Mouse (Mus musculus): ENCODE measurements at regions not wholly inside any gene's neighbourhood (a gene's known extent, or its start where the extent isn't known, plus 50 kb on each side); places are given as distances from the start of the nearest gene placed in this dataset. TPM values are rescaled to one million over a fixed set of nuclear protein-coding genes. Genes with fewer than 3 reads are reported as not detected.

DNA sequence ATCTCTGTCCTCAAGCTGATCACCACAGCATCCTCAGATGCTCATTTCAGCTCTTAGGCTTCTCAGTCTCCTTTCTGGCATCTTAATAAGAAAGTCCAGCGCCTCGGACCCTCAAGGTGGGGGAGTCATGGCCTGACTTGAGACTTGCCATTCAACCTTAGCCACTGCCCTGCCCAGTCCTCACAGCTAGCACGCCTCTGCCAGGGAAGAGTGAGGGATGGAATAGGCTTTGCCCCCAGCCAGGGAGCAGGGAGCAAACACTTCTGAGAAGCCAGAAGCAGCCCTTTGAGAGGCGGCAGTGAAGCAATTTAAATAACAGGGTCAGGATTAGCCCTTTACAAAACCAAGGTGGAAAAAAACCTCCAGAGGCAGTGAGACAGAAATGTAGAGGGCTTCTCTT is 69.0 kb upstream of the Mc3r start:
- no peak overlapping the region for H3K9ac ChIP-seq (ENCODE audit: low read depth, low read length, severe bottlenecking)
- H3K36me3 ChIP-seq (ENCODE audit: control insufficient read depth, insufficient read depth, low read length), result no peaks in the 10 kb centered on the region
- WGBS, result 67% methylated on average over 4 of the region's 4 CpGs
- H3K4me3 ChIP-seq (replicated peaks; ENCODE audit: low read length), result no peak overlapping the region
- H3K27ac ChIP-seq (replicated peaks; ENCODE audit: low read depth, low read length), result no peak overlapping the region
- no peaks in the 10 kb centered on the region for H3K4me1 ChIP-seq (ENCODE audit: control insufficient read depth, insufficient read depth, low read length)
- H3K4me2 ChIP-seq (replicated peaks; ENCODE audit: low read depth, low read length, severe bottlenecking), result no peak overlapping the region
- ATAC-seq (ENCODE audit: low FRiP score, low read depth) (no peak), DNase-seq (ENCODE audit: low spot score) (no peak)
- no peaks in the 10 kb centered on the region for H3K27me3 ChIP-seq (ENCODE audit: control insufficient read depth, insufficient read depth, low read length)
- H3K9me3 ChIP-seq (ENCODE audit: control insufficient read depth, low read length), result no peaks in the 10 kb centered on the region
- no peak for TF ChIP-seq POLR2A (IDR thresholded peaks at IDR 0.05; ENCODE audit: borderline replicate concordance, extremely low read depth, insufficient read depth, insufficient read length)

DNA sequence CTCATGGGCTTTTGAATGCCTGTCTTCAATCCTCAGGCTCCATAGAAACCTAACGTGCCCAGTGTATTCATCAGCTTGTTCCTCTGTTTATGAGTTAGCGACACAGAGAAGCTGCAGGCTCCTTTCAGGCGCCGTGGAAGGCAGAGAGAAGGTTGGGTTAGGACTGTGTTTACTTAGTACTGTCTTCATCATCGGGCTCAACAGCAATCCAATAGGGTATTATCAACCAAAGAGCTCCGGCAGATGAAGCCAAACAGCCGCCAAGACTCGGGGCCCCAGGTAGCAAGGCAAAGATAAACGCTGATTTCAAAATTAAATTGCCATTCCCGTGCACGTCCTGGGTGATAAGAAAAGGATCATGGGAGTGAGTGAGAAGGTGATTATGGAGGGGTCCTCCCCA is 50.5 kb upstream of the Mc3r start:
- Histone ChIP-seq H3K4me3 (replicated peaks; ENCODE audit: low read length) (no peak overlapping the region), H3K9ac (ENCODE audit: low read depth, low read length, severe bottlenecking) (no peak overlapping the region), H3K4me1 (ENCODE audit: control insufficient read depth, insufficient read depth, low read length) (no peaks in the 10 kb centered on the region), H3K27ac (replicated peaks; ENCODE audit: low read depth, low read length) (no peak overlapping the region), H3K27me3 (ENCODE audit: control insufficient read depth, insufficient read depth, low read length) (no peaks in the 10 kb centered on the region), H3K36me3 (ENCODE audit: control insufficient read depth, insufficient read depth, low read length) (no peaks in the 10 kb centered on the region), H3K9me3 (ENCODE audit: control insufficient read depth, low read length) (no peaks in the 10 kb centered on the region), H3K4me2 (replicated peaks; ENCODE audit: low read depth, low read length, severe bottlenecking) (no peak overlapping the region)
- no peak for ATAC-seq (ENCODE audit: low FRiP score, low read depth)
- WGBS, result 78% methylated on average over 11 of the region's 11 CpGs
- no peak for DNase-seq (ENCODE audit: low spot score)
- no peak for TF ChIP-seq POLR2A (IDR thresholded peaks at IDR 0.05; ENCODE audit: borderline replicate concordance, extremely low read depth, insufficient read depth, insufficient read length)

Small RNA genes in the stretch of these regions (microRNA-seq; reads per million reads assigned to microRNA genes)
- not detected for gene Gm44301
